Mouse (Mus musculus) lung, adult 2 months (tissue): ENCODE results near the gene Bola3. TPM values are rescaled to one million over a fixed set of nuclear protein-coding genes. Genes with fewer than 3 reads are reported as not detected.
A peak's percentile ranks its signal among the peaks of the same experiment; 100 is the strongest.

Source experiments
- DNase-seq: peaks from one replicate; pipeline ENCODE4 v3.0.0; 2022
- H3K4me1 ChIP-seq: fragments of 200-500 bp; 2 replicates; pipeline ENCODE4 v1.6.1; 2011; ENCODE audit warnings: low read length; ENCODE audit not compliant: control insufficient read depth, insufficient read depth
- H3K4me3 ChIP-seq: fragments of 200-500 bp; replicated peaks from 2 replicates; pipeline ENCODE3; 2011; ENCODE audit warnings: low read depth, mild to moderate bottlenecking, control low read depth, low read length; ENCODE audit errors: extremely low read depth
- CTCF ChIP-seq: fragments of 200-500 bp; IDR thresholded peaks from 2 replicates; pipeline ENCODE4 v1.5.1; 2011; ENCODE audit warnings: mild to moderate bottlenecking, low read length, control low read depth; ENCODE audit not compliant: insufficient read depth
- POLR2A ChIP-seq: fragments of 200-500 bp; IDR thresholded peaks from 2 replicates; pipeline ENCODE4 v1.6.1; 2011; ENCODE audit warnings: low read depth, mild to moderate bottlenecking, control low read depth, low read length, borderline replicate concordance; ENCODE audit errors: extremely low read depth
- WGBS: fragments of 180-500 bp; shearing (Covaris S2); methylation state at CpG from one replicate; pipeline ENCODE4 v1.1.7; 2018; 5-methylcytosine and 5-hydroxymethylcytosine counted together
- polyA plus RNA-seq: library from polyadenylated mRNA; depleted of rRNA; stranded (reverse); fragments of >200 nt; gene quantifications from 2 replicates; pipeline ENCODE4 v1.2.3, GENCODE M21; 2012; rRNA removed

Gene Bola3
- 7.5 and 12.5 TPM in 2 replicates for polyA plus RNA-seq

DNA sequence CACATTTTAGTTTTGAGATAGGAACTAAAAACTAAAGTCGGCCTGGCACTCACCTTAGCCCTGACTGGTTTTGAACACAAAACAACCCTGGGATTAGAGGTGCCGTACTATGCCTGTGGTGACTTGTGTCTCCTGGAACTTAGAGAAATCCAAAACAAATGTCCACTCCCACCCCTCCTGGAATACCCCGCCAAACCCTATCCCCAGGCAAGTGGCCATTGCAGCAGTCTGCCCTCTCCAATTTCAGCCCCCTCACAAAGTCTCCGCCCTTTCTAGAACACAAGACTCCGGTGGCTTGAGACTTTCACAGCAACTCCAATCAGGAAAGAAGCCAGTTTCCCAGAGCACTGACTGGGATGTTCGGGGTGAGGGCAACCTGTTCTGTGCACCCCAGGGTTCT, at the start of gene Bola3:
Bola3 (plus strand) TSS at position 275 of the 400 bp plus-strand sequence.
- peak within 1 kb of the TSS; percentile 84 for H3K4me3 ChIP-seq
- no peak for DNase-seq
- peaks cover 4% of the 10 kb centered on the region; the same call in 1 of the 2 replicates for H3K4me1 ChIP-seq
- 29% methylated on average over 6 of the region's 6 CpGs for WGBS
- TF ChIP-seq CTCF (no peak), POLR2A (no peak)

DNA sequence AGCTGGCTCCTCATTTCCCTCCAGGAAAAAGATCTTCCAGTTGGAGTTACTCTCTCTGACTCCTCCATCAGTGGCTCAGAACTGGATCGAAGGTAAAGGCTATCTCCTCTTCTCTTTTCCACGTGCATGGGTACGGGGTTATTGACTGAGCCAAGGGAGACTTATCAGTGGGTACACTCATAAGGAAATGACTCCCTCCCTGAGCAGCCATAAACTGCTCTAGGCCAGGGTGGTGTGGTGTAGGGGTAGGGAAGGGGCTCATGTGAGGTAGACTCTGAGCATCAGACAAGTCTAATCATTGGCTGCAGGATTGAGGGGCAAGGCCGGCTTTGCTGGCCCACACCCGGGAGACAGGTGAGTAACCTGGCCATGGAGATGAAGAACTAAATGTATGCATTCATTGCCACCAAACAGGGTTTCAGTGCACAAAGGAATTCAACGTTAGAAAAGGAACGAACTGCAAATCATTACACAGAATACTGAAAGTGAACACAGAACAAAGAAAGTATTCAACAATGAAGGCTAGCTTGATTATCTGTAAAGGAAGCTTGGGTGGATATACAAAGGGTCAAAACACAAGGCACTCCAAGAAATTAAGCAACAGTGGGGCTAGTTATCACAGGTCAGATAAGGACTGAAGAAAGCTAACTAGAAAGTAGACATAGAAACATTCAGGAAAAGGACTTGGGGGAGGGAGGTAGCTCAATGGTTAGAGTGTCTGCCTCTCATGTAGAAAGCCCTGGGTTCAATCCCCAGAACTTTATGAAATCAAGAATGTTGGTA, 48.3 kb upstream of the Bola3 start:
- 74% methylated on average over 7 of the region's 7 CpGs for WGBS
- H3K4me3 ChIP-seq = no peak overlapping the region
- no peak for DNase-seq
- no peaks in the 10 kb centered on the region for H3K4me1 ChIP-seq
- TF ChIP-seq POLR2A (no peak), CTCF (no peak)

DNA sequence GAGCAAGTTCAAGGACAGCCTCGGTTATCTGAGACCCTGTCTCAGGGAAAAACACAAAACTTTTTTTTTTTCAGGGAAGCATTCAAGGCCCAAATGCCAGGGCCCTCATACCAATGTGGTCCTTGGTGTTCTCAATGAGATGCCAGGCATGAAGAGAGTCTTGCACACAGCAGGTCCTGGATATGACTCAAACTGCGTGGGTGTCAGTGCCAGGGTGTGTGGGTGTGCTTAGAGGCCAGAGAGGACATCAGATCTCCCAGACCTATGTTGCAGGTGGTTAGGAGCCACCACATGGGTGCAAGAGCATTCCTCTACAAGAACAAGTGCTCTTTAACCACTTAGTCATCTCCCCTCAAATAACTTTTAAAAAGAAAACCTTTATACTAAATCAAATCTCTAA, 47.7 kb upstream of the Bola3 start:
- no peak for DNase-seq
- no peak for TF ChIP-seq CTCF
- no peak for TF ChIP-seq POLR2A
- WGBS = 76% methylated on average over 2 of the region's 2 CpGs

DNA sequence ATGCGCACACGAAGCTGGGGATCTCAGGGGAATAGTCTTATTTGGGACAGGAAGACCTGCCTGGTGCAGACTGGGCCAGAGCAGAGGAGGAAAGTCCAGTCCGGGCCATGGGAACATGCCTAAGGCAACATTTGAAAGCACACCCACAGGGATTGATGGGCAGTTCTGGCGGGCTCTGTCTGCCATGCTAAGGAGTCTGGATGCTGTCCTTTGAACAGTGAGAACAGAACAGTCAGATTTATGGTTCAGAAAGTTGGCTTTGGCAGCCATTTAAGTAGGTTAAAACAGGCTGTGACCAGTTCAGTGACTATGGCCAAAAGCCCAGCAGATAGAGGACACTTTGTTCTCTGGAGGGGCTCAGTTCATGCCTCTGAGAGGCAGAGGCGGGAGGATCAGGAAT, 46.7 kb upstream of the Bola3 start:
- TF ChIP-seq CTCF (no peak), POLR2A (no peak)
- WGBS = 79% methylated on average over 5 of the region's 5 CpGs
- H3K4me1 ChIP-seq = no peaks in the 10 kb centered on the region
- no peak for DNase-seq
- H3K4me3 ChIP-seq = no peak overlapping the region

More for the DNA sequence above, 47.7 kb upstream of the Bola3 start:
- H3K4me3 ChIP-seq = no peak overlapping the region
- no peaks in the 10 kb centered on the region for H3K4me1 ChIP-seq

DNA sequence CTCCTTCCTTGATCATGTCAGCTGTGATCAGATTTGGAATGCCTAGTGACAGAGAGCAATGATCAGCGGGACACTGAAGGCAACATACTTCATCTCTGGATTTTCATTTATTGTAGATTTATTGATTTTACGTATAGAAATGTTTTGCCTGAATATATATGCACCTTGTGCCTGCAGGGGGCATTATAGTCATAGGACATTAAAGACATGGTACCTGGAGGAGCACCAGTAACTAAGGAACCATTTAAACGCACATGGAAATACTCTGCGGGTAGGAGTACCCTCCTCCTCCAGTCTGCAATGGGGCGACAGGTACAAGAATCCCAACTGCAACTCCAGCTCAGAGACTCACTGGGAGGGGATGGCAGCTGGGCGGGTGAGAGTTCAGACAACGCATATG, 39.9 kb upstream of the Bola3 start:
- WGBS = 89% methylated on average over 7 of the region's 7 CpGs
- no peak for DNase-seq
- TF ChIP-seq CTCF (no peak), POLR2A (no peak)

DNA sequence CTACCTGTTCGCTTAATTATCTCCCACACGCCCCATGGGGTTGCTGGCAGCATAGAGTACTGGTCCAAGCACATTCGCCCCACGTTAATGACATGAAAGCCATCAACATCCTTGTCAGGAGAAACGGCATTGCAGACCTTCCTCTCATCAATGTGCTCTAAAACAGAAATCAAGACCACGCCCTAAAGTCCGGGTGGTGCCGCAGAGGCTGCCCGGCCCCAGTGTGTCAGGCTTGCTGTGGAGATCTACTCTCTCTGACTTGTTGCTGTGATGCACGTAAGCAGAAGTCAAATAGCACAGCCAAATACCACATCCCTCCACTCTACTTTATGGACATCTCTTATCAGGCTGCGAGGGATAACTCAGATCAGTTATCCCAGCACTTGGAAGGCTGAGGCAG, 37.7 kb upstream of the Bola3 start:
- H3K4me3 ChIP-seq = no peak overlapping the region
- TF ChIP-seq CTCF (no peak), POLR2A (no peak)
- no peaks in the 10 kb centered on the region for H3K4me1 ChIP-seq
- DNase-seq = no peak
- WGBS = 93% methylated on average over 11 of the region's 11 CpGs

More for the DNA sequence above, 39.9 kb upstream of the Bola3 start:
- Histone ChIP-seq H3K4me3 (no peak overlapping the region), H3K4me1 (no peaks in the 10 kb centered on the region)

DNA sequence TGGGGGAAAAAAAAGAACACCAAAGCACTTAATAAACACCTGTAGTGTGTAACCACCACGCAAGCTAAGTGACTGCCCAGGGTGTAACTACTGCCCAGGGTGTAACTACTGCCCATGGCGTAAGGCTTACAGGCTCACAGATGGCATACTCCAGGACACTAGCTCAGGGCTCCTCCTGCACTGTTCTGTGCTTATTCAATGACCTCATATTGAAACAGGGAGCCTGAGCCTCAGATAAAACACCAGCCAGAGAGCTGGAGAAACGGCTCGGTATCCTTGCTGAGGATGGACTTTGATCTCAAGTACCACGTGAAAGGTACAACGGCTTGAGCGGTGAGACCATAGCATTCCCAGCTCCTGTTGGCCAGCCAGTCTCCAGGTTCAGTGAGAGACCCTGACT, 36.9 kb upstream of the Bola3 start:
- H3K4me1 ChIP-seq = peaks cover 3% of the 10 kb centered on the region
- WGBS = 83% methylated on average over 7 of the region's 7 CpGs
- no peak overlapping the region for H3K4me3 ChIP-seq
- DNase-seq = no peak
- TF ChIP-seq POLR2A = no peak
- TF ChIP-seq CTCF = no peak

DNA sequence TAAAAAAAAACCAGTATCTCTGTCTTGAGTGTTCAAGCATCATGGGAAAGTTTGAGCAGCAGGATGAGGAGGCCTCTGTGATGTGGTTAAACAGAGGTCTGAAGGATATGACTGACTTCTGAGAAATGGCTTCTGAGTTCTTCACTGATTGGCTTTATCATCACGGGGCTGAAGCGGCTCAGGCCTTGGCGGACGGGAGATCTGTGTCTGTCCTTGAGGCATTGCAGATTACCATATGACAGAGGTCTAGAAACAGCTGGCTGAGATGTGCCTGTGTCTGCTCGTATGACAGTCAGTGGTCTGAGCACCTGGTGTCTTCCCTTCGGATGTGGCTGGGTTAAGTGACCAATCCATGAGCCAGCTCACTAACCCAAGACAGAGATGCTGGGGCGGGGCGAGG, 36.4 kb upstream of the Bola3 start:
- no peak for DNase-seq
- H3K4me1 ChIP-seq = peaks cover 3% of the 10 kb centered on the region
- no peak for TF ChIP-seq POLR2A
- no peak for TF ChIP-seq CTCF
- H3K4me3 ChIP-seq = no peak overlapping the region
- WGBS = 90% methylated on average over 8 of the region's 8 CpGs

DNA sequence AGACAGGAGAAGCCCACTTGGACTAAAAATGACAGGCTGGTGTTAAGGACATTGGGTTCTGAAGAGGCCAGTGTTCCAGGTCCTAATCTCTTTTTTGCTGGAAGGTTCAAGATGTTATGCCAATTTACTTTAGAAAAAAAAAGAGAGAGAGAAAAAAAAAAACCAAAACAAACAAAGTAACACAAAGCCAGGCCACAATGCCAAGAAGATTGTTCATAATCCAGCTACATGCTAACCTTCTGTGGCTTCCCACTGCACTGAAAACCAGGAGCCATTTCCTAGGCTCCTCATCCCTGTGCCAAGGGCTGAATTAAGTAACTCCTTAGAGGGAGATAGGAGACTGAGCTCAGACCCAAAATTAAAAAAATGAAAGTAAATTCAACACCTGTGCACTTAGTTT, 33.7 kb upstream of the Bola3 start:
- no peak overlapping the region for H3K4me3 ChIP-seq
- peaks cover 3% of the 10 kb centered on the region for H3K4me1 ChIP-seq
- TF ChIP-seq CTCF (no peak), POLR2A (no peak)
- DNase-seq = no peak

DNA sequence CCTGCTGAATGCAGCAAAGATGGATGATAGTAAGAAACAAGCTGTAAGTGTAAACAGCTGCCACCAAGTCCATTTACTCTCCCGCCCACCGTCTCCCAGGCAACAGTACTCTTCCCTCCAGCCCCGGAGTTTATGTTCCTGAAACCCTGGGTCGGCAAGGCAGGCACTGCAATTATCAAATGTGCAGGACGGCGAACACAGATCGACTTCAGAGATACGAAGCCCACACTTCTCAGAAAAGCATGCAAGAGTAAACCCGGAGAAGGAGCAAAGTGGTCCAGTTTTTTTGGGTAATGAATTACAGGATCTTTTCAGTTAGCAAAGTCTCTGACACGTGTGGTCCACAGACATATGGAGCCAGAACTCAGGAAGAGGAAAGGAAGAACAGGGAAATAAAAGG, 32.9 kb upstream of the Bola3 start:
- no peak for TF ChIP-seq CTCF
- TF ChIP-seq POLR2A = no peak
- DNase-seq = no peak
- no peak overlapping the region for H3K4me3 ChIP-seq
- WGBS = 14% methylated on average over 10 of the region's 10 CpGs
- peaks cover 3% of the 10 kb centered on the region for H3K4me1 ChIP-seq

DNA sequence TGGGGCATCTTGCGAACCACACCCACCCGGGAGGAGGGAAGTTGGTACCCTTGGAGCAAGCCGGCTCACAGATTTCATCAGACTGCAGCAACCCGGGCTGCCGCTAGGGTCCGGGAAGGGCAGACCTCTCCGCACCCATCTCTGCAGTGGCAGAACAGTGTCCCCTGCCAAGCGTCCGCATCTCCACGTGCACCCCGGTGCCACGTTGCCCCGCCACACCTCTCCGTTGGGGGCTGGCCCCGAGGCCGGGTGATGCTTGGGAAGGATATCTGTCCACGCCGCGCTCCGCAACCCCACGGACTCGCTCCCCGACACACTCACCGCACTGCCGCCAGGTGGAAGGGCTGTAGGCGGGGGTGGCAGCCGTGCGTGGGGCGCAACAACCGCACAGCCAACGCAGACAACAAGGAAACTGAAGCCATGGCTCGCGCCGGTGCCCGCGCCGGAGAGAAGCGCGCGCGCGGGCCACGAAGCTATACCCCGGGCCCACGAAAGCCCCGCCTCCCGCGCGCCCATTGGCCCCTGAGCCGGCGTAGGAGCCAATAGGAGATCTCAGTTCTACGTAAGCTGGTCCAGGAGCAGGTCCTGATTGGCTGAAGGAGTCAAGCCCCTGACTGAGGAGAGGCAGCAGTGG, 31.7 kb upstream of the Bola3 start:
- peak; percentile 88 for DNase-seq
- TF ChIP-seq POLR2A = no peak
- peak; percentile 57 for TF ChIP-seq CTCF
- WGBS = under 1% methylated on average over 52 of the region's 52 CpGs
- peak overlapping the region; percentile 76 for H3K4me3 ChIP-seq
- H3K4me1 ChIP-seq = peaks cover 3% of the 10 kb centered on the region
